Mouse (Mus musculus) MEL (cell line): ENCODE measurements at regions not wholly inside any gene's neighbourhood (a gene's known extent, or its start where the extent isn't known, plus 50 kb on each side); places are given as distances from the start of the nearest gene placed in this dataset.

Source experiments
- CTCF ChIP-seq, 3 experiments: IDR thresholded peaks in 2 of 3; conservative IDR thresholded peaks in 1 of 3; 2 replicates each; pipeline ENCODE4 v1.5.1; 2011 to 2012; ENCODE audit warnings: low read length in 3 of 3, low read depth in 2 of 3, mild to moderate bottlenecking in 2 of 3, improper control_type of control experiment in 1 of 3, inconsistent platforms in 1 of 3, mixed read lengths in 1 of 3, moderate library complexity in 1 of 3; ENCODE audit not compliant: control insufficient read depth in 1 of 3, insufficient read depth in 1 of 3, poor library complexity in 1 of 3, severe bottlenecking in 1 of 3
- E2F4 ChIP-seq: IDR thresholded peaks from 2 replicates; pipeline ENCODE4 v1.6.1; 2011; ENCODE audit warnings: low read depth, low read length, improper control_type of control experiment, borderline replicate concordance
- GABPA ChIP-seq: IDR thresholded peaks from 2 replicates; pipeline ENCODE4 v1.6.1; 2012; ENCODE audit warnings: low read depth, mild to moderate bottlenecking, inconsistent platforms, low read length, improper control_type of control experiment, moderate library complexity
- GATA1 ChIP-seq: IDR thresholded peaks from 2 replicates; pipeline ENCODE4 v1.6.1; 2011; ENCODE audit warnings: low read depth, low read length, improper control_type of control experiment
- HCFC1 ChIP-seq: IDR thresholded peaks from 2 replicates; pipeline ENCODE4 v1.6.1; 2012; ENCODE audit warnings: low read depth, mild to moderate bottlenecking, inconsistent platforms, low read length, improper control_type of control experiment, moderate library complexity
- JUND ChIP-seq: IDR thresholded peaks from 2 replicates; pipeline ENCODE4 v1.6.1; 2011; ENCODE audit warnings: low read depth, mild to moderate bottlenecking, improper control_type of control experiment, low read length
- MAFK ChIP-seq: IDR thresholded peaks from 2 replicates; pipeline ENCODE4 v1.6.1; 2011; ENCODE audit warnings: low read depth, mild to moderate bottlenecking, low read length, improper control_type of control experiment, borderline replicate concordance
- MAX ChIP-seq: IDR thresholded peaks from 2 replicates; pipeline ENCODE4 v1.6.1; 2011; ENCODE audit warnings: low read length, improper control_type of control experiment
- MEF2A ChIP-seq: IDR thresholded peaks from 2 replicates; pipeline ENCODE4 v1.6.1; 2014; ENCODE audit warnings: low read depth, mild to moderate bottlenecking, inconsistent platforms, low read length, improper control_type of control experiment; ENCODE audit not compliant: poor library complexity, insufficient replicate concordance, severe bottlenecking; ENCODE audit errors: extremely low read depth
- POLR2A ChIP-seq, 2 experiments: IDR thresholded peaks; 2 replicates each; pipeline ENCODE4 v1.6.1; 2011 to 2012; ENCODE audit warnings: low read length in 2 of 2, mild to moderate bottlenecking in 2 of 2, control low read depth in 1 of 2, improper control_type of control experiment in 1 of 2, low read depth in 1 of 2, moderate library complexity in 1 of 2; ENCODE audit not compliant: control insufficient read depth in 1 of 2, insufficient read depth in 1 of 2, poor library complexity in 1 of 2
- TAL1 ChIP-seq: IDR thresholded peaks from 2 replicates; pipeline ENCODE4 v1.6.1; 2012; ENCODE audit warnings: mild to moderate bottlenecking, inconsistent platforms, low read length, moderate library complexity, mixed read lengths
- USF1 ChIP-seq: IDR thresholded peaks from 2 replicates; pipeline ENCODE4 v1.6.1; 2014; ENCODE audit warnings: low read depth, mild to moderate bottlenecking, inconsistent platforms, low read length, improper control_type of control experiment, moderate library complexity
- USF2 ChIP-seq, 2 experiments: IDR thresholded peaks; 2 replicates each; pipeline ENCODE4 v1.6.1; 2011 to 2012; ENCODE audit warnings: improper control_type of control experiment in 2 of 2, low read length in 2 of 2, borderline replicate concordance in 1 of 2, inconsistent platforms in 1 of 2, low read depth in 1 of 2, mild to moderate bottlenecking in 1 of 2; ENCODE audit not compliant: insufficient read depth in 1 of 2
- ZNF384 ChIP-seq: IDR thresholded peaks from 2 replicates; pipeline ENCODE4 v1.6.1; 2012; ENCODE audit warnings: low read depth, mild to moderate bottlenecking, inconsistent platforms, low read length, improper control_type of control experiment

DNA sequence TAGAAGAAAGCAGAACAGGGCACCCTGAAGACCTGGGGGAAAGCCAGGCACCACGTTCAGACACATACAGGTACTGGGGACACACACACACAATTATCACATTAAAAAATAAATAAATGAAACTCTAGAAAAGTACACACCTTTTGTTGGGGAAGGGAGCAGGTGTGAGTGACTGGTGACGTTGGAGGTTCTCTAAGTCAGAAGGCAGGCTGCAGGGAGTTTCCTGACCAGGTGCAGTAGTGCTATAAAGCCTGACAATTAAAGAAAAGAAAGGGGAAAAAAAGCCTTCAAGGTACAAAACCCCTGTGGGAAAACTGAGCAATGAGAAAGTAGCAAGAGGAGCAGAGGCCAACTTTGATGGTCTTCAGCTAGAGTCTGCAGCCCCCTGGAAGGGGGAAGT is 145.1 kb upstream of the Nfe2l3 start:
- TF ChIP-seq CTCF (IDR thresholded peaks at IDR 0.05 in 2 of 3, conservative IDR thresholded peaks at IDR 0.05 in 1 of 3; ENCODE audit: control insufficient read depth in 1 of 3, insufficient read depth in 1 of 3, low read depth in 2 of 3, low read length in 3 of 3, poor library complexity in 1 of 3, severe bottlenecking in 1 of 3), result no peak
- no peak for TF ChIP-seq TAL1
- TF ChIP-seq JUND, result no peak
- no peak for TF ChIP-seq ZNF384
- no peak for TF ChIP-seq MAX
- no peak for TF ChIP-seq USF1
- TF ChIP-seq POLR2A (IDR thresholded peaks at IDR 0.05; ENCODE audit: control insufficient read depth in 1 of 2, insufficient read depth in 1 of 2, low read depth in 1 of 2, low read length in 2 of 2, poor library complexity in 1 of 2), result no peak
- TF ChIP-seq GATA1, result no peak
- no peak for TF ChIP-seq GABPA
- TF ChIP-seq E2F4, result no peak
- TF ChIP-seq MEF2A, result no peak
- TF ChIP-seq HCFC1, result no peak
- TF ChIP-seq MAFK, result no peak
- no peak for TF ChIP-seq USF2 (IDR thresholded peaks at IDR 0.05; ENCODE audit: borderline replicate concordance in 1 of 2, insufficient read depth in 1 of 2, low read depth in 1 of 2, low read length in 2 of 2)
